Mouse (Mus musculus) G1E (cell line): ENCODE data around the gene Olfr639.

ENCODE experiments used
- CTCF ChIP-seq: IDR thresholded peaks from 2 replicates; pipeline ENCODE4 v1.5.1; 2012; ENCODE audit warnings: low read depth, low read length, inconsistent platforms, mixed read lengths
- GATA1 ChIP-seq: IDR thresholded peaks from 2 replicates; pipeline ENCODE4 v1.6.1; 2012; ENCODE audit warnings: borderline replicate concordance, low read length, inconsistent platforms, mixed read lengths
- GATA2 ChIP-seq: IDR thresholded peaks from 2 replicates; pipeline ENCODE4 v1.6.1; 2012; ENCODE audit warnings: low read depth, low read length, inconsistent platforms, borderline replicate concordance
- POLR2AphosphoS5 ChIP-seq: IDR thresholded peaks from 2 replicates; pipeline ENCODE4 v1.6.1; 2012; ENCODE audit warnings: low read depth, low read length, inconsistent platforms; ENCODE audit not compliant: insufficient replicate concordance
- TAL1 ChIP-seq: conservative IDR thresholded peaks from 2 replicates; pipeline ENCODE4 v1.6.1; 2012; ENCODE audit warnings: low read depth, low read length, inconsistent platforms, mixed read lengths

DNA sequence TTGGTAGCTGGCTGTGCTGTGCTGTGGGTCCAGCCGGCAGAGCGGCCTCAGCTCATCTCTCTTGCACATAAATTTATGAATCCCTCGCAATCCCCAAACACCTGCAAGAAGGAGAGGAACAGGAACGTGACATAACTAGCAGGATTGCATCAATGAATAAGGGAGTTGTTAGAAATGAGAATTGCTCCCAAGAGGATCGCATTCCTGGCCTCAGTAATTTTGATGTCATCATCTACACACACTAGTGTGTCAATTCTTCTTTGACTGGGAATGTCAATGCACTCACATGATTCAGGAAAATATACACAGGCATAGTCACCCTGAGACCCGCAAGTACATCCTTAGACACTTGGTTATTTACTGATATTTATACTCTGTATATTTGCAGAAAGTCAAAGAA lies 8.4 kb upstream of the Olfr639 start, which contains the start of gene Olfr640:
- TF ChIP-seq CTCF (no peak), POLR2AphosphoS5 (no peak), GATA1 (no peak), GATA2 (no peak), TAL1 (no peak)
